Mouse (Mus musculus) lung, postnatal 25 days (tissue): ENCODE measurements around the gene Plod3.
A peak's percentile ranks its signal among the peaks of the same experiment; 100 is the strongest.

Source experiments
- DNase-seq: peaks from one replicate; pipeline ENCODE4 v3.0.0; 2022; ENCODE audit warnings: low spot score

Gene Plod3

DNA sequence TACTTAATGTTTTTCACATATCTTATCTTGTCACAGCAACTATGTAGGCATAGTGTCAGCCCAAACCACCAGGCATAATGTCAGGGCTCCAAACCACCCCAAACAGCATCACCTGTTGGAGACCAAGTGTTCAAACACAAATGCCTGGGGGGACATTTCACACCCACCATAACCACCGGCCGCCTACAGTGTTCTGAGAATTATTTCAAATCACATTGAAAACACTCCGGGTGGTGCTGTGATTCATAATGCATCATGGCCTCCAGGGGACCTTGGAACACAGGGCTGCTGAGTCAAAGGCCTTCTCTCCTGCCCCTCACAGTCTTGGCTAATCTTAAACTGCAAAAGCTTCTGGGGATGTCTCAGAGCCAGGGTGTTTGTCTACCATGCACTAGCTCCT is 29.1 kb downstream of the Plod3 start:
- DNase-seq, result no peak

DNA sequence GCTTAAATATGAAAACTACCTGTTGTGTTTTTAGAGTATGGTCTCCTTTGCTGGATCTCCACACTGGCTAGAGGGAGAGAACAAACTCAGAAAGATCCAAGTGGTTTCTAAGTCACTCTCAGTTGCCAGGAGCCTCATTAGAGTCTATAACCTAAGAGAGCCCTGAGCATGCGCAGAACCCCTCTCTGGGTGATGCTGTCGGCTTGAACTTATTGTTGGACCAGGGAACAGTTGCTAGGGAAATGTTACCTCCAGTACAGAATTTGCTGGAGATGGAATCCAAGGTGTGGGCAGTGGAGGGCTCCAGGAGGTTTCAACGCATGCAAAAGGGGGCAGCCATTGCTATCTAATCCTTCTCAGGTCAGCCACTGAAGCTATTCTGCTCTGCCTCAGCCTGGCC is 37.5 kb downstream of the Plod3 start:
- DNase-seq, result no peak

- peak; percentile 72 for DNase-seq
Measured at GRCm38 (mm10) chr5:137025132-137025531, 38.3 kb downstream of the Plod3 start.

DNA sequence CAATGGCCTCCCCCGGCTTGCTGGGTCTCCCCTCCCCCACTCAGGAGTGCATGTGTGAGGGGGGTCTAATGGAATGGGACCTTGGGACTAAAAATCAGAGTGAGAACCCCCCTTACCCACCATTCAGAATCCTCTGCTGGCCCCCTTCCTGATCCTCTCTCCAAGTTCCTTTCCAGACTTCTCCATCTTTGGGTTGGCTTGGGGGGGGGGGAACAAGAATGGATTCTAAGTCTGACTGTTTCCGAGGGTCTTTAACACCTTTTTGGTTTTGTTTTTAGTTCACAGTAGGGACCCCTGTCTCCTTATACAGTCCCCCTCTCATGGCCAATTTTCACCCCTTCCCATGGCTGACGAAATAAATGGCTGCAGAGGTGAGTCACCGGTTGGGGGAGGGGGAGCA is 39.3 kb downstream of the Plod3 start, which contains the start of gene Vgf:
Gene Vgf, plus strand, starts transcription at position 301 of the 400 bp plus-strand sequence.
- DNase-seq, result no peak

- DNase-seq, result no peak
Measured at GRCm38 (mm10) chr5:137028561-137029272, 41.9 kb downstream of the Plod3 start.

DNA sequence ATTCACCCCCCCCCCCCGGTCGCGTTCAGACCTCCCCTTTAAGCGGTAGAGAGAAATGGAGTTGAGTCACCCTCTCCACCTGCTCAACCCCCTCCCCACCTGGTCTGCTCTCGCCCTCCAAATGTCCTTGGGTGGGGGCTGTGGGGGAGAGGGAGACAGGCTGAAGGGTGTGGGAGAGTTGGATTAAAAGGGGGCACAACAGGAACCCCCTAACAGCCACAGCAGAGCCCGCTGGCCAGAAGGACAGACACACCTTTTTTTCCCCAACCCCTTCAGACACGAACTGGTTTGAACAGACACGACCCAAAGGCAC is 42.4 kb downstream of the Plod3 start:
- DNase-seq, result no peak

GRCm38 (mm10) chr5:137029643-137030415 is 43.0 kb downstream of the Plod3 start:
- peak; percentile 94 for DNase-seq

- no peak for DNase-seq
Measured at GRCm38 (mm10) chr5:137030416-137030810, 43.6 kb downstream of the Plod3 start.

GRCm38 (mm10) chr5:137031076-137032032 is 44.5 kb downstream of the Plod3 start:
- no peak for DNase-seq

- no peak for DNase-seq
Measured at GRCm38 (mm10) chr5:137032033-137032421, 45.2 kb downstream of the Plod3 start.

GRCm38 (mm10) chr5:137032641-137033074 is 45.8 kb downstream of the Plod3 start:
- peak; percentile 89 for DNase-seq

DNA sequence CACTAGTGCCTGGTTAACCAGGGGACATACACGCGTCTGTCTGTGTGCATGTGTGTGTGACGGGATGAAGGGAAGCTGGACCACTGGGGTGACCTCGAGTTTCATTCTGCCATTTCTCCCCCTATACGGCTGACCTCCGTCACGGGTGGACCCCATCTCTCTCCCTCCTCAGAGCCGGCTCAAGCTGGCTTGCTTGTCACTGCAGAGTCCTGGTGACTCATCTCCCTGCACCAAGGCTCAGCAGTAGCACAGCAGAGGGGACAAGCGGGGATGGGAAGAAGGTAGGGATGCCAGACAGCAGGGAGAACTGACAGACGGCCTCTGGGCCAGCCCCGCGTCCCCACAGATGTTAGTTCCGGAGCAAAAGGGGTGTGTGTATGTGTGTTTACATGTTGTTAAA is 49.4 kb downstream of the Plod3 start:
- no peak for DNase-seq

DNA sequence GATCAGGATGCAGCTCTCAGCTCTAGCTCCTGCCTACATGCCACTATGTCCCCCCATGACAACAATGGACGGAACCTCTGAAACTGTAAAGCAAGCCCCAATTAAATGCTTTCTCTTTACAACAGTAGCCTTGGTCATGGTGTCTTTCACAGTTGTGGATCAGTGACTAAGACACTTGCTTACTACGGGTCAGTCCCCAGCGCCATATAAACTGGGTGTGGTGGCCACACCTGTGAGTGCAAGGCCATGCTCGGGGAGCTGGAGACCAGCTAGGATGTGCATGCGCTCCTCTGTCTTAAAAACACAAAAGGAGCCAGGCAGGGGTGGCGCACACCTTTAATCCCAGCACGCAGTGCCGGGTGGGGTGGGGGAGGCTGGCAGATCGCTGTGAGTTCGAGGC is 52.6 kb downstream of the Plod3 start:
- DNase-seq, result no peak

GRCm38 (mm10) chr5:137041442-137041841 is 54.6 kb downstream of the Plod3 start:
- DNase-seq, result no peak

GRCm38 (mm10) chr5:137043997-137044396 is 57.2 kb downstream of the Plod3 start:
- DNase-seq, result no peak

GRCm38 (mm10) chr5:137045402-137046323 is 58.8 kb downstream of the Plod3 start, which contains the start of gene Ap1s1:
Gene Ap1s1 (minus strand): TSS chr5:137046135.
- DNase-seq, result peak; percentile 96
